Mouse (Mus musculus) thymus, postnatal 10 days (tissue): ENCODE results near the gene Rpl22.
A peak's percentile ranks its signal among the peaks of the same experiment; 100 is the strongest.

Experiments used
- DNase-seq, 2 experiments: peaks; one replicate each; pipeline ENCODE4 v3.0.0; 2021; ENCODE audit warnings: low spot score in 2 of 2

The Rpl22 gene

DNA sequence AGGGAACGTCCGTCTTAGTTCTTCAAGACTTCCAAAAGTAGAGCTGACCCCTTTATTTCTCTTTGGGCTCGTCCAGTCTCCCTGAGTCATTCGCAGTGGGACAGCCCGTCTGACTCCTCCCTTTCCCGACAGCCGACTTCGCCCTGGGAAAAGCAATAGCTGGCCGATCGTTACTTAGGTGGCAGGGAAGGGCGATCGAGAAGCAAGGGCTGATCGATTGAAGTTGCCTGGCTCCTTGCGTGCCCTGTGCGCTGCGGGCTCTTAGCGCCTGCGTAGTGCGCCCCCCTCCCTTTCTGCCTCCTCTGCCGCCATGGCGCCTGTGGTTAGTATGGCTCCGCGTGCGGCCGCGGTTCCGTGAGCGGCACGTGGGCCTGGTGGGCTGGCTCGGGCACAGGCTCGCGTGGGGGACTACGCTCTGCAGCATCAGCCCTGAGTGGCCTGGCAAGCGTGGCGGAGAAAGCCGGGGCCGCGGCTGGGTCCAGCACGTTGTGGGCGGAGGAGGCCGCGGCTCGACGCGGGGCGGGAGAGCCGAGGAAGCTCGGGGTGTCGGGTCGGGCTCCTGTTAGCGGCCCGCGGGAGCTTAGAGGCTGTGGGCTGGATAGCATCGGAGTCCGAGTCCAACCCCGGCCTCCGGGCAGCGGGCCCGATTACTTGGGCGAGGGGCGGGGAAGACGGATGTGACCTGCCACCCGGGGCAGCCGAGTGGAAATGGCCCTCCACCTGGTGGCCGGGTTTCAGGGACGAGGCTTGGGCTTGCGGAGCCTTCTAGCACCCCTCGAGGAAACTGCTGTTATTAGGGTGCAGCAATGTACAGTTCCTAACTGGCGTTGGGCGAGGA, at the start of gene Rpl22:
Gene Rpl22 (plus strand): TSS at position 169 of the 838 bp plus-strand sequence.
- DNase-seq, result peak; percentile 87 to 90

DNA sequence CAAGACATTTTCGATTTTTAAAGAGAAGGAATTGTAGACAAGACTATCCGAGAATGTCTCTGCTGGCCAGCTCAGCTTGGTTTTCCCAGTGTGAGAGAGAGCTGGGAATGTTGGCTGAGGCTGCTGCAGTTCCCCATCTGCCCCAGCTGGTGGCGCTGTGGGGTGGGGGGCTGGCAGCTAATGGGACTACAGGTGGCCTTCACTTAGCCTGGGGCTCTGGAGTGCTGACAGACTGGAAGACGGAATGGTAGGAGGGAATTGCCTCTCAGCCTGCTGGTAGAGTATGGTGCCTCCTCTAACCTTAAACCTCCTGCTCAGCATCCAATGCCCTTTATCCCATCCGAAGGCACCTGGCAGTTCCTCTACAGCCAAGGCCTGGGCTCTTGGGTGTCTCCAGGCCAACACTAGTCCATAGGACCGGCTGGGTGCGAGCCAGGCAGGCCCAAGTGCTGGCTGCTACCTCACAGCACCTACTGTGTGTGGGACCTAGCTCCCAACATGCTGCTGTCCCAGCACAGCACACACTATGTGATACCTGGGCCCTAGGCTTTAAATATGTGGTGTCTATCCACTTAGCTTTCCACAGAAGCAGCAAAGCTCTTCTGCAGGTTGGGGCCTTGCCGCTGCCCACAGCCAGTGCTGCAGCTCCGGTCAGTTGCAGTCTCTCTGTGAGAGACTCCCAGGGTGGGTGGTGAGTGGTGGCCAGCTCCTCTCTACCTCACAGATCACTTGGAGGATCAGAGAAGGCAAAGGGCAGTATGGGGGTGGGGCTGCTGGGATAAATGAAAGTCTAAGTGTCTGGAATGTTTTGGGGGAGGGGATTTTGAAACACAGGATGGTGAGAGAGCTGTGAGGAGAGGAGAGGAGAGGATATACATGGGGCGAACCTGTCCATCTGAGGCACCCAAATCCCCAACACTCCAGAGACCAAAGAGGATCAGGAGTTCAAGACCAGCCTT, 48.9 kb upstream of the Rpl22 start:
- no peak for DNase-seq

DNA sequence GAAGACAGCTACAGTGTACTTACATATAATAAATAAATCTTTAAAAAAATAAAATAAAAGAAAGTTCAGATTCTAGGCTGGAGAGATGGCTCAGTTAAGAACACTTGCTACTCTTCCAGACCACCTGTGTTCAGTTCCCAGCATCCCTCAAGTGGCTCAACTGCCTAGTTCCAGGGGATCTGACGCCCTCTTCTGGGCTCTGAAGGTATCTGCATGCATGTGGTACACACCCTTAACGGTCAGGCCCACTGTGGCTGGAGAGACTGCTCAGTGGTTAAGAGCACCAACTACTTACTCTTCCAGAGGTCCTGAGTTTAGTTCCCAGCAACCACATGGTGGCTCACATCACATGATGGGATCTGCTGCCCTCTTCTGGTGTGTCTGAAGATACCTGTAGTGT, 47.6 kb upstream of the Rpl22 start:
- DNase-seq, result no peak

DNA sequence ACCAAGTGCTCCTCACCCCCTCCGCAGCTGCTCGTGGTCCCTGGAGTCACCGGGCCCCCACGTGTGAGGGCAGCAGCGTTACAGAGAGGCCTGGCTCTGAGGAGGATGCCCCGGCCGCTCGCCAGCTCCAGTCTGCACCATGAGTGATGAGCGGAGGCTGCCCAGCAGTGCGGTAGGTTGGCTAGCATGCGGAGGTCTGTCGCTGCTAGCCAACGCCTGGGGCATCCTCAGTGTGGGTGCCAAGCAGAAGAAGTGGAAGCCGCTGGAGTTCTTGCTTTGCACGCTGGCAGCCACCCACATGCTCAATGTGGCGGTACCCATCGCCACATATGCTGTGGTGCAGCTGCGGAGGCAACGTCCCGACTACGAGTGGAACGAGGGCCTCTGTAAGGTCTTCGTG, 46.6 kb upstream of the Rpl22 start:
- no peak for DNase-seq

DNA sequence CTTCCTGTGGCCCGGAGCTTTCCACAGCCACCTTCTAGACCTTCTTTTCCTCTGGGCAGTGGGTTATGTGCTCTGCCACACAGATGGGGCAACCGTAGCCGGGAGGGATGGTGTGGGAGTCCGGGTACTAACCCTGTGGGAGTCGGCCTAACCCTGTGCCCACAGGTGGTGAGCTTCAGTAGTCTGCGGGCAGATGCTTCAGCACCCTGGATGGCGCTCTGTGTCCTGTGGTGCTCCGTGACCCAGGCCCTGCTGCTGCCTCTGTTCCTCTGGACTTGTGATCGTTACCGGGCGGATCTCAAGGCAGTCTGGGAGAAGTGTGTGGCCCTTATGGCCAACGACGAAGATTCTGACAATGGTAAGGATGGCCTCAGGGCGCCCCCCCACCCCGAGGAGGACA, 43.9 kb upstream of the Rpl22 start:
- DNase-seq, result no peak

DNA sequence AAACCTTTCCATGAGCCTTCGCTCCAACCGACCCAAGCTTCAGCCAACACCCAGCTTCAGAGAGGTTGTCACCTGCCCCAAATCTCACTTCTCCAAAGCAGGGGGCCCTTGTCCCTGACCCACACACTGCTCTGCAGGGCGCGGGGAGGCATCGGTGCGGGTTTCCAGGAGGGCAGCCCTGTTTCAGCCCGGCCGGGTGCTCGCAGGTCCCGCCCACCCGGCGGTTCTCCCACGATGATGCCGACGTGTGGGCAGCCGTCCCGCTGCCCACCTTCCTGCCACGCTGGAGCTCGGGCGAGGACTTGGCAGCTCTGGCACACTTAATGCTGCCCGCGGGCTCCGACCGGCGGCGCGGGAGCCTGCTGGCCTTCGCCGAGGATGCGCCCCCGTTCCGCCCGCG, 42.8 kb upstream of the Rpl22 start:
- DNase-seq, result no peak

DNA sequence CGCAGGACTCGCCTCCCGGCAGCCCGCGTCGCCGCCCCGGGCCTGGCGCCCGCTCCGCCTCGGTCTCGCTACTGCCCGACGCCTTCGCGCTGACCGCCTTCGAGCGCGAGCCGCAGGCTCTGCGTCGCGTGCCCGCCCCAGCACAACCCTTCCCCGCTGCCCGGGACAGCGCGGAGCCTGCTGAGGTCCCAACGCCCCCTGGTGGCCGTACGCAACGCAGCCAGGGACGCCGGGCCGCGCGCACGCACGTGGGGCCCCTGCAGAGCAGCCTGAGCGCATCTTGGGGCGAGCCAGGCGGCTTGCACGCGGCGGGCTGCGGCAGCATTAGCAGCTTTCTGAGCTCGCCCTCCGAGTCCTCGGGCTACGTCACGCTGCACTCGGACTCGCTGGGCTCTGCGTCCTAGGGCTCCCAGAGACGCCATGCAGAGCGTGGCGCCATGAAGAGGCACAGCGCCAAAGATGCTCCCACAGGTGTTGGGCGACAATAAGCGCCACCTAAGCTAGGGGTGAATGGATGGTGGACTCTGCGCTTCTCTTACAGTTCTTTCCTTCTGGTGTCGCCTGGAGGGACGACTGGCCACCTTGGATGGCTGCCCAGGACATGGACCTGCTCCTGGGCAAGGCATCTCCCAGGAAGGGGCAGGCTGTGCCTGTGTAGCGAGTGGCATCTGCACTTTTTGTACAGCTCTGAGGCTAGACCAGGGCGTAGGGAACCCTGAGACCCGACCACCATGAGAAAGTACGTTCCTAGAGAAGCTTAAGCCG, 42.2 kb upstream of the Rpl22 start:
- DNase-seq, result peak; percentile 73 to 87

DNA sequence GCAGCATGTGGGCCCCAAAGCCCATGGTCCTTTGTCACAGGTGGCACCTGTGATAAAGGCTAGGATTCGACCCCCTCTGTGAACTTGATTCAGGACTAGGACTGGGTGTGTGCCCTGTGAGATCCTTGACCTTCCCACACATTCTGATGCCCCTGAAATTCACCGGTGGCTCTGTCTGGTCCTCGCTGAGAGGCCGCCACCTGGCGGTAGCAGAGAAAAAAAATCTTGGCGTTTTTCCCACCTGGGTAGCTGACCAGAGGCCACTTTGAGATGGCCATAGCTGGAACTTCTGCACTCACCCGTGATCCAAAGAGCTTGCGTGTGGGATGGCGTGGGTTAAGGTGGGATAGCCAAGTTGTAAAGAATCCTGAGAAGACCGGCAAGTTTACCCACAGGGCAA, 40.0 kb upstream of the Rpl22 start:
- peak in 1 of 2 experiments; percentile 37 for DNase-seq

DNA sequence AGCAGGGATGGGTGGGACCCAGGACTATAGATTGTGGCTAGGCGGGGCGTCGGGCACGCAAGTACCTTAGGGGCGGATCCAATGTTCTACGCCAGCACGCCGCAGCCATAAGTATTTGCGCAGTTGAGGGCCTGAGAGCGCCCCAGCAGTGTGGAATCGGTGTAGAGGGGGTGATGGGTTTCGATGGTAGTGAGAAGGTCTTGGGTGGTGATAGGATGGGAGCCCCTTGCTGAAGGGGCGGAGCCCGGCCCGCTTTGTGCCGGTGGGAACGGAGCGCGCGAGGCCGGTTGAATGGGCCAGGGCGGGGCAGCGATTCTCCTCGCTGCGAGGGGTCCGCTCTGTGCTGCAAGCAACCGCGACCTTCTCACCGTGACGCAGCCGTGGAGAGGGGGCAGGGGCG, 39.4 kb upstream of the Rpl22 start:
- no peak for DNase-seq

DNA sequence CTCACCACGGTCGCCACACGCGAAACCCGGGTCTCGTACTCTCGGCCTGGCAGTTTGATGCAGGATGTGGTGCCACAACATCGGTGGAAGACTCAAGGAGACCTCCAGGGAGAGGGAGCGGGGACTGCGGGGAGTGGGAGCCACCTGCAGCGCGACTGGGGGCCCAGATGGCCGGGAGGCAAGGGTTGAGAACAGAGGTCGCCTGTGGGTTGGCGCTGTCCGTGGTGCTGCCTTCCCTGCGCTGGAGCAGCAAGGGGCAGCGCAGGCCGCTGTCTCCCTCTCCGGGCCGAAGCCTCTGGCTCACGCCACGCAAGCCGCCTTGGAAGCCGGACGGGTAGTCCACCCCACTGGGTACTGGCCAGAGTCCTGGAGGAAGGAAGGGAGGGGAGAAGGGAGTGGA, 38.7 kb upstream of the Rpl22 start:
- peak; percentile 25 to 69 for DNase-seq

DNA sequence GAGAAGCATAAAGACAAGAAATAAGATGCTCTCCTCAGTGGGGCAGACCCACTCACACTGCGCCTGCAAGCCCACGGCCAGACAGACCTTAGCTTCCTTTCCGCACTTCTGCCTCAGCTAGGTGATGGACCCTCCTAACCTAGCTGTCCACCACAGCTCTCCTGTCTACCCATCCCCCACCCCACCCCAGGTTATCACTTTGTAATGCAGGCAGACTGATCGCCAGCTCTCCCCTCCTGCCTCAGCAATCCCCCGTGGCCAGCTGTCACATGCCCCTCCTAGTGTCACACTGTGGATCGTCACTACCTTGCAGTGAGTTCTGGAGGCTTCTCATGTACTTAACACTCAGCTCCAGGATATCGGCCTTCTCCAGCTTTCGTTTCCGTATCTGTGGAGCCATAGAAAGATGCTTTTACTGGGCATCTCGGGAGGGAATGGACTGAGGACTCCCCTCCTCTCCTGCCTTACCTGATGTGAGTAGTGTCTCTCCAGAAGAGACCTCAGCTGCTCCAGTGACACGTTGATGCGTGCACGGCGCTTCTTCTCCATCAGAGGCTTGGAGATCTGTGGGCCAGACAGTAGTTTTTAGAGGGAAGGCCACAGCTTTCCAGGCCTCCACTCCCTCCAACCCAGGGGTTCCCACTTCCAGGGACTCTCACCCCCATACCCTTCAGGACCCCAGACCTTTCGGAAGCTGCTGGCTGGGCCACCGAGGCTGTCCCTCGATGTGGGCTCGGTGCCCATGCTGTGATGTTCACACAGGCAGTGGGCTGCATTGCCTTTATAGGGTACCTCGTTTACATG, 38.0 kb upstream of the Rpl22 start:
- DNase-seq, result no peak

DNA sequence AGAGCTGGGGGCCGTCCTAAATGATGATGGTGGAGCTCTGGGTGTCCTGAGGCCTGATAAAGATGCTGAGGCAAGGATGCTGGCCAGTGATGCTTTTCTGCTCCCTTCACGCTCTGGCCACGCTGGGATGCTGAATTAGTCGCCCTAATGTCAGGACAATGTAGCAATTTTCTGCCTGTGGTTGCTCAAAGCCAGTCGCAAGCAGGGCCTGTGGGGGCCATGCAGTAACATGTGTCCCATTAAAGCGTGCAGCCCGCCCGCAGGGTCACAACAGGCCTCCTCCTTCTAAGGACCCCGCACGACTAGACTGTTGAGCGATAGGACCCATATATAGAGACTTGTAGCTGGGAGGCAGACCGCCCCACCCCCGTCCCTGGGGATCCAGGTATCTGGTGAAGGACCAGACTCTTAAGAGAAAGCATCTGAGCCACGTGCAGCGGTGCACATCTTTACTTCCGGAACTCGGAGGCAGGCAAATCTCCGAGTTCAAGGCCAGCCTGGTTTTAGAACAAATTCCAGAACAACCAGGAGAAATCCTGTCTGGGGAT, 37.1 kb upstream of the Rpl22 start:
- DNase-seq, result no peak

DNA sequence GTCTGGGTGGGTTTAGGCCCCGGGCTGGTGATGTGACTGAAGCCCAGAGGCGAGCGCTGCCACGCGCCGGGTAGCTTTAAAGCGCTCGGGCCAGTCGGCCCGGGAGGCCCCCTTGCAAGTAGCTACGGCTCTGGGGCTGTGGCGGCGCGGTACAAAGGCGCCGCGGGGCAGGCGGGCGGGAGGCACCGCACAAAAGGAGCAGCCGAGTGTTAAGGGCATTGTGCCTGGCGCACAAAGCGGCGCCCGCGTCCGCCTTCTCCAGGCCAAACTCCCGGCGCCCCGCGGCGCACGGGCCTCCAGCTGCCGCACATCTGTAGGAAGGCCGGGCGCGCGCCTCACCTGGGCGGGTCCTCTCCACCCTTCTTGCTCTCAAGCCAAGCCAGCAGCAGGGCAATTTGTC, 35.2 kb upstream of the Rpl22 start:
- no peak for DNase-seq

DNA sequence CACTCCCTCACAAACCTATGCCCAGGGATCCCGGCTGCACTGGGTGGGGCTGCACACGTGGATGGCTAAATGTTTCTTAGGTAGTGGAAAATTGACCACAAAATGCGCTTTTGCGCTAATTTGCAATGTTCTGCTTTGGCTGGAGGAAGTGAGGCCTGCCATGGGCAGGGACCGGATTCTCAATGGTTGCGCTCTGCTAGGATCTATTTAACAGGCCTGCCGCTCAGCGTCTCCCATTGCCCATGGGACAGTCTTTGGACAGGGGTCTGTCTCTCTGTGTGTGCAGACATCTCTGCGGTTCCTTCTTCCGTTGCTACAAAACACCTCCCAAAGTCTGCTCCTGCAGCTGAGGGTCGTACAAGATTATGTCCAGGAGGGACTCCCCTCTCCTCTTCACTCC, 34.6 kb upstream of the Rpl22 start:
- DNase-seq, result no peak

DNA sequence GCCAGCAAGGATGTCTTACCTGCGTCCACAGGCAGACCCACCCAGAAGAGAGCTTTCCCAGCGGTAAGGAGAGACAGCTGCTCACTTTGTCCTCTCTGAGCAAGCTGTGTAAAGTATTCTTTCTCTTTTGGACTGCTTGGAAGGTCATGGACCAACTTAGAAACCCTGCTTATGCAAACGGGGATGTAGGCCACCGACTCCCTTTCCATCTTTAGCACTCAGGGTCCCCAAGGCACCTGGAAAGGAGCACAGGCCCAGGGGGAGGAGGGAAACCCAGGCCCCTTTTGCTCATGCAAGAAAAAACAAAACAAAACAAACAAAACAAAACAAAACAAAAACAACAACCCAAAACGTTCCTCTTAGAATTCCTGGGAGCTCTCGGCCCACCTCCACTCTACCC, 34.0 kb upstream of the Rpl22 start, which contains the start of gene Hes3:
Gene Hes3 (minus strand): TSS at position 101 of the 400 bp plus-strand sequence.
- no peak for DNase-seq

DNA sequence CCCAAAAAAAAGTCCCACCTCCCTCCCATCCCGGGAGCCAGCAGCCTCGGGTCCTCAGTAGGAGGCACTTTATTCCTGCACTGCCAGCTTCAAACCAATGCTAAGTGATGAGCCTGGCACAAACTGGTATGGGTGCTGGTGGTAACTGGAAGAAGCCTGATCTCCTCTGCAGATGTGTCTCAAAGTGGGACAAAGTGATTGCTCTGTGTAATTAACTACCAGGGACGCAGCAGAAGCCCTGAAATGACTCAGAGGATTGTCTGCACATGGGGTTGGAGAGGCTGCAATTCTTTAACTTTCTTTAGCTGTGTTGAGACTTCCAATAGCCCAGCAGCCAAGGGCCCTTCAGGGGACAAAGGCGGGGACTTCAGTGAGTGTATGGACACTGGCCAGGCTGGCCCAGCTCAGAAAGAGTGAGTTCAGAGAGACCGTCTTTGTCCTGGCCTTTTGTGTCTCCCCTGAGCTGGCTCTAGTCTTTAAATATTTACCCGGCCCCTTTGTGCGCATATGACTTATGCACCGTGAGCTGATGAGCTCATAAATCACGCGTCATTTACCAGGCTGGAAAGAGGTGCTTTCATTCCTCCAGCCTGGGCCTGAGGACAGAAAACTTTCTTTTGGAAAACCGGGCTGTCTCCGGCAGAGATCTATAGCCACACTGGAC, 33.3 kb upstream of the Rpl22 start:
- DNase-seq, result no peak

DNA sequence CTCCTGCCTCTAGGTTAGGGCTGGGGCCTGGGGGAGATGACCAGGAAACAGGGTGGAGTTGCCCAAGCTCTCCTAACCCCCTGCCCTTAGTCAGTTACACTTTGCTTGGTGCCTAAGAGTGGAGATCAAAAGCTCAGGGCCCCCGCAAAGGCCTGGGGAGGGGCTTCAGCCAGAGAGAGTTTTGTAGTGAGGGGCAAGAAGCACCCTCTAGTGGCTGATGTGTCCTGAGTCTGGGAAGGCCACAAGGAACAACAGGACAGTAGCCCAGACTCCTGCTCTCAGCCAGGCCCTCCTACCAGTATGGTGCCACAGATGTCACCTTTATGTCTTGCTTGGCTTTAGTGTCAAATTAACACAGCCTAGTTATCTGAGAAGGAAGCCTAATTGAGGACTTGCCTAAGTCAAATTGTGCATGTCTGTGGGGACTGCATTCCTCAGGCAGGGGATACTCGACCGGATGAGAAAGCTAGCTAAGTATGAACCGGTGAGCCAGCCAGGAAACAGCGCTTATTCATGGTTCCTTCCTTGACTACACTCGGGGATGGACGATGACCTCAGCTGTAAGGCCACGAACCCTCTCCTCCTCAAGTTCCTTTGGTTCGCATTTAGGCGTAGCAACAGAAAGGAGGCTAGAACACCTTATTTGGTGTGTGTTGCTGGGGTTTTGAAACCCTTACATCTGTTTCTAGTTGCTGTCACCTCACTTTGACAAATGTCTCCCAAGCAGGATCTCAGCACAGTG, 31.2 kb upstream of the Rpl22 start:
- no peak for DNase-seq

DNA sequence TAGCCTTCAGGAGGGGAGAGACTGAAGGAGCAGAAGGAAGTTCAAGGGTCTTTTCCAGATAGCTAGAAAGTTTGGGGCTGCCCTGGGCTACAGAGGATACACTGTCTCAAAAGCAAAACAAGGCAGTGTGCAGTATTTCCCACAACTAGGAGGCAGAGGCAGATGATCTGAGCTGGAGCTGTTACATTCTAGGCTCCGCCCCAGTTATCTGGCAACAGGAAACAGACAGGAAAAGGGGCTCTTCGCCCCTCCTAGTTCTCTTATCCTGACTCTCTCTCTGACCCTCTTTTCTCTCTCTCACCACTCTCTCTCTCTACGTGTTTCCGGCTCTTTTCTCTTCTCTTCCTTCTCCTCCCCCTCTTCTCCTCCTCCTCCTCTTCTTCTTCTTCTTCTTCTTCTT, 29.6 kb upstream of the Rpl22 start:
- DNase-seq, result peak; percentile 42 to 44

DNA sequence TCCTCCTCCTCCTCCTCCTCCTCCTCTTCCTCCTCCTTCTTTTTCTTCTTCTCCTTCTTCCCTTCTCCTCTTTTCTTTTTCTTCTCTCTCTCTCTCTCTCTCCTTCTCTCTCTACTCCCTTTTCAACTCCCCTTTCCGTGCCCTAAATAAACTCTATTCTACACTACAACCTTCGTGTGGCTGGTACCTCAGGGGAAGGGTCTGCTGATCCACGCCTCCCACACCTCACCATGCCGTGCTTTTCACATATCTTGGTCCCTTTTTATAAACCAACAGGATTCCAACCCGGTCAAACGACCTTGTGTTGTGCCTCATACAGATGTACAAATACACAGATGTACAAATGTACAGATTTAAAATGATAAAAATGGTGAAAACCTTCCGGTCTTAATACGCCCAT, 29.2 kb upstream of the Rpl22 start:
- DNase-seq, result no peak
